Mouse (Mus musculus) forebrain, embryonic 14.5 days (tissue): ENCODE data around the gene Fat3. TPM values are rescaled to one million over a fixed set of nuclear protein-coding genes. Genes with fewer than 3 reads are reported as not detected.

Experiments used
- ATAC-seq: fragments of 200-750 bp; cut with Nextera tagmentation; 2 replicates; pipeline ENCODE4 v1.8.0; 2017; ENCODE audit warnings: mild to moderate bottlenecking, moderate library complexity
- DNase-seq: peaks from one replicate; pipeline ENCODE4 v3.0.0-alpha.2; 2015; ENCODE audit warnings: low spot score
- H3K27ac ChIP-seq: fragments of 300-500 bp; sonication (generic); 2 replicates; pipeline ENCODE4 v1.5.1; 2014; ENCODE audit warnings: low read depth, mild to moderate bottlenecking, control low read depth, low read length, moderate library complexity
- H3K27me3 ChIP-seq: fragments of 300-500 bp; sonication (generic); replicated peaks from 2 replicates; pipeline ENCODE4 v1.6.1; 2014; ENCODE audit warnings: low read length, control low read depth, mixed read lengths; ENCODE audit not compliant: control insufficient read depth, insufficient read depth
- H3K36me3 ChIP-seq: fragments of 300-500 bp; sonication (generic); 2 replicates; pipeline ENCODE4 v1.6.1; 2014; ENCODE audit warnings: low read length, control low read depth; ENCODE audit not compliant: control insufficient read depth, insufficient read depth
- H3K4me1 ChIP-seq: fragments of 300-500 bp; sonication (generic); 2 replicates; pipeline ENCODE4 v1.6.1; 2014; ENCODE audit warnings: antibody characterized with exemption, low read length, control low read depth; ENCODE audit not compliant: control insufficient read depth, insufficient read depth
- H3K4me2 ChIP-seq: fragments of 300-500 bp; sonication (generic); 2 replicates; pipeline ENCODE4 v1.6.1; 2014; ENCODE audit warnings: mild to moderate bottlenecking, control low read depth, low read length
- H3K4me3 ChIP-seq: fragments of 300-500 bp; sonication (generic); 2 replicates; pipeline ENCODE4 v1.5.1; 2014; ENCODE audit warnings: low read depth, low read length, control low read depth
- H3K9ac ChIP-seq: fragments of 300-500 bp; sonication (generic); 2 replicates; pipeline ENCODE4 v1.6.1; 2014; ENCODE audit warnings: mild to moderate bottlenecking, low read length, control low read depth, moderate library complexity
- H3K9me3 ChIP-seq: fragments of 300-500 bp; sonication (generic); replicated peaks from 2 replicates; pipeline ENCODE4 v1.6.1; 2016; ENCODE audit warnings: low read length, control low read depth, mixed read lengths; ENCODE audit not compliant: control insufficient read depth
- WGBS: fragments of 180-500 bp; shearing (Covaris S2); extraction: QIAGEN DNeasy Blood & Tissue Kit; methylation state at CpG from one replicate; pipeline ENCODE4 v1.1.7; 2014; 5-methylcytosine and 5-hydroxymethylcytosine counted together
- polyA plus RNA-seq: library from polyadenylated mRNA; unstranded; fragments of >200 nt; fragmentation: Nextera tagmentation; extraction: Ambion mirVana; gene quantifications from 2 replicates; pipeline ENCODE4 v1.2.1, GENCODE M21; 2014

The Fat3 gene
- polyA plus RNA-seq, 1 experiment from 2014 or later = 12.2 TPM

- Histone ChIP-seq H3K9me3 (no peaks in the 10 kb centered on the region), H3K27ac (no peak overlapping the region), H3K27me3 (no peaks in the 10 kb centered on the region), H3K4me3 (no peak overlapping the region), H3K9ac (no peak overlapping the region), H3K4me1 (no peaks in the 10 kb centered on the region), H3K4me2 (no peak overlapping the region), H3K36me3 (no peaks in the 10 kb centered on the region)
- ATAC-seq (no peak), DNase-seq (no peak)
- 83% methylated on average over 4 of the region's 4 CpGs for WGBS
Measured at GRCm38 (mm10) chr9:16270056-16270767, 230.9 kb downstream of the Fat3 start.

- WGBS = 60% methylated on average over 4 of the region's 4 CpGs
- no peak overlapping the region for H3K4me2 ChIP-seq
- no peak overlapping the region for H3K4me3 ChIP-seq
- no peak overlapping the region for H3K9ac ChIP-seq
- H3K36me3 ChIP-seq = no peaks in the 10 kb centered on the region
- no peak for DNase-seq
- no peaks in the 10 kb centered on the region for H3K9me3 ChIP-seq
- ATAC-seq = no peak
- H3K4me1 ChIP-seq = no peaks in the 10 kb centered on the region
- no peaks in the 10 kb centered on the region for H3K27me3 ChIP-seq
- H3K27ac ChIP-seq = no peak overlapping the region
Measured at GRCm38 (mm10) chr9:16265519-16265918, 235.6 kb downstream of the Fat3 start.

GRCm38 (mm10) chr9:16257241-16257840 lies 243.7 kb downstream of the Fat3 start:
- no peak overlapping the region for H3K27ac ChIP-seq
- DNase-seq (peak; percentile 72), ATAC-seq (peak; percentile 79)
- WGBS = 10% methylated on average over 3 of the region's 3 CpGs
- no peaks in the 10 kb centered on the region for H3K27me3 ChIP-seq
- peaks cover 18% of the 10 kb centered on the region for H3K4me1 ChIP-seq
- H3K4me2 ChIP-seq = no peak overlapping the region
- no peak overlapping the region for H3K4me3 ChIP-seq
- H3K36me3 ChIP-seq = no peaks in the 10 kb centered on the region
- H3K9me3 ChIP-seq = no peaks in the 10 kb centered on the region
- no peak overlapping the region for H3K9ac ChIP-seq

- Histone ChIP-seq H3K9ac (no peak overlapping the region), H3K27me3 (no peaks in the 10 kb centered on the region), H3K36me3 (no peaks in the 10 kb centered on the region), H3K4me2 (no peak overlapping the region), H3K4me1 (peaks cover 18% of the 10 kb centered on the region), H3K27ac (no peak overlapping the region), H3K9me3 (no peaks in the 10 kb centered on the region), H3K4me3 (no peak overlapping the region)
- DNase-seq (peak; percentile 57), ATAC-seq (peak; percentile 65)
- WGBS = 48% methylated on average over 2 of the region's 2 CpGs
Measured at GRCm38 (mm10) chr9:16256577-16257207, 244.4 kb downstream of the Fat3 start.

GRCm38 (mm10) chr9:16246741-16247140 lies 254.3 kb downstream of the Fat3 start:
- 87% methylated on average over 4 of the region's 4 CpGs for WGBS
- H3K27me3 ChIP-seq = no peaks in the 10 kb centered on the region
- H3K9ac ChIP-seq = no peak overlapping the region
- DNase-seq = no peak
- no peaks in the 10 kb centered on the region for H3K9me3 ChIP-seq
- ATAC-seq = no peak
- no peaks in the 10 kb centered on the region for H3K4me1 ChIP-seq
- H3K36me3 ChIP-seq = no peaks in the 10 kb centered on the region
- H3K4me2 ChIP-seq = no peak overlapping the region
- no peak overlapping the region for H3K4me3 ChIP-seq
- no peak overlapping the region for H3K27ac ChIP-seq

- DNase-seq = no peak
Measured at GRCm38 (mm10) chr9:16231575-16231974, 269.5 kb downstream of the Fat3 start.

GRCm38 (mm10) chr9:16228919-16229318 lies 272.2 kb downstream of the Fat3 start:
- no peak overlapping the region for H3K9ac ChIP-seq
- no peaks in the 10 kb centered on the region for H3K9me3 ChIP-seq
- WGBS = 73% methylated on average over 5 of the region's 5 CpGs

More at GRCm38 (mm10) chr9:16231575-16231974, 269.5 kb downstream of the Fat3 start:
- no peak for ATAC-seq
- H3K27me3 ChIP-seq = no peaks in the 10 kb centered on the region
- 47% methylated on average over 4 of the region's 4 CpGs for WGBS
- H3K36me3 ChIP-seq = no peaks in the 10 kb centered on the region
- no peak overlapping the region for H3K4me2 ChIP-seq
- H3K9ac ChIP-seq = no peak overlapping the region
- no peaks in the 10 kb centered on the region for H3K9me3 ChIP-seq
- H3K27ac ChIP-seq = no peak overlapping the region
- H3K4me1 ChIP-seq = peaks cover 4% of the 10 kb centered on the region; the same call in 1 of the 2 replicates
- no peak overlapping the region for H3K4me3 ChIP-seq

GRCm38 (mm10) chr9:16227398-16227797 lies 273.7 kb downstream of the Fat3 start:
- no peak for DNase-seq
- 68% methylated on average over 2 of the region's 2 CpGs for WGBS
- no peak for ATAC-seq
- Histone ChIP-seq H3K9ac (no peak overlapping the region), H3K4me3 (no peak overlapping the region), H3K4me2 (no peak overlapping the region), H3K9me3 (no peaks in the 10 kb centered on the region), H3K27me3 (no peaks in the 10 kb centered on the region), H3K36me3 (no peaks in the 10 kb centered on the region), H3K4me1 (peaks cover 10% of the 10 kb centered on the region), H3K27ac (no peak overlapping the region)

More at GRCm38 (mm10) chr9:16228919-16229318, 272.2 kb downstream of the Fat3 start:
- H3K36me3 ChIP-seq = no peaks in the 10 kb centered on the region
- H3K27me3 ChIP-seq = no peaks in the 10 kb centered on the region
- no peak overlapping the region for H3K4me2 ChIP-seq
- H3K27ac ChIP-seq = no peak overlapping the region
- ATAC-seq (no peak), DNase-seq (no peak)
- no peak overlapping the region for H3K4me3 ChIP-seq
- peaks cover 7% of the 10 kb centered on the region; the same call in 1 of the 2 replicates for H3K4me1 ChIP-seq

- H3K9ac ChIP-seq = no peak overlapping the region
- no peak for DNase-seq
Measured at GRCm38 (mm10) chr9:16226545-16226944, 274.5 kb downstream of the Fat3 start.

More at GRCm38 (mm10) chr9:16226545-16226944, 274.5 kb downstream of the Fat3 start:
- Histone ChIP-seq H3K4me1 (peaks cover 16% of the 10 kb centered on the region), H3K4me2 (no peak overlapping the region), H3K27me3 (no peaks in the 10 kb centered on the region), H3K9me3 (no peaks in the 10 kb centered on the region), H3K36me3 (no peaks in the 10 kb centered on the region), H3K27ac (no peak overlapping the region), H3K4me3 (no peak overlapping the region)
- peak; percentile 43; the same call in 1 of the 2 replicates for ATAC-seq
